ENCODE assay signal across 29 mouse cellular contexts in the genomic region with DNA sequence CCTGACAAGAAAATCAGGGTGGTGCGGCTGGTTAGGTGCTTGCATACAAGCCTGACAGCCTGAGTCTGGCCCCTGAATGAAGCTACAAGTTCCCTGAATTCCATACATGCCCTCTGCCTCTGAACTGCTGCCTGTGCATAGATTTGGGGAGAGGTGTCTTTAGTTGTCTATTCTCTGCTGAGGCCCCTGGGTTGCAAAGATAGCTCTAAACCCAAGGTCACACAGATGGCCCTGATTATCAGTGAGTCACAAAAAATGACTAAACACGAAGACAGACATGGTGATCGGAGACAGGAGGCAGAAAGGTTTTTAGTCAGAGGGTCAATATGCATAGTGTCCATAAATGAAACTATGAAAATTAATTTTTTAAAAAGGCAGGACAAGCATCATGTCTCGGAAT. TPM values are rescaled to one million over a fixed set of nuclear protein-coding genes. Genes with fewer than 3 reads are reported as not detected.
DNase-seq lines count a peak whose midpoint lies in the region; ATAC-seq lines count a peak whose summit lies in the region.
"Had no signal": no experiment of that assay in that cellular context is flagged by ENCODE, and none has a peak within 500 bp of the region (broad histone marks: within the 10 kb centered on the region; RNA-seq: fewer than 3 reads in every experiment).

No protein-coding gene starts in this region.

- ATAC-seq in heart, embryonic 13.5 days (ENCODE audit: extremely low read depth, insufficient number of reproducible peaks, low FRiP score, low TSS enrichment), result no peak
- ATAC-seq in megakaryocyte, adult 5-6 weeks (ENCODE audit: poor library complexity, severe bottlenecking), result no peak
- ATAC-seq: forebrain, embryonic 16.5 days; lung, postnatal 0 days; midbrain, embryonic 16.5 days had no signal

- 61% methylated on average over 4 of the region's 4 CpGs for WGBS in heart, embryonic 13.5 days

- no peak overlapping the region for H3K4me2 ChIP-seq in heart, embryonic 13.5 days
- H3K4me2 ChIP-seq: embryonic facial prominence, embryonic 12.5 days; hindbrain, embryonic 14.5 days; limb, embryonic 13.5 days; liver, embryonic 13.5 days had no signal

- no peak overlapping the region for H3K9ac ChIP-seq in heart, embryonic 13.5 days
- H3K9ac ChIP-seq: embryonic facial prominence, embryonic 12.5 days; hindbrain, embryonic 14.5 days; limb, embryonic 13.5 days; liver, embryonic 13.5 days had no signal

- H3K4me1 ChIP-seq in heart, embryonic 13.5 days, result peaks cover 8% of the 10 kb centered on the region; the same call in 1 of the 2 replicates
- H3K4me1 ChIP-seq: embryonic facial prominence, embryonic 12.5 days; forebrain, embryonic 10.5 days; limb, embryonic 13.5 days; midbrain, embryonic 10.5 days had no signal

- DNase-seq in adrenal gland, adult (ENCODE audit: inconsistent age in 2 of 2, low spot score in 1 of 2), result peak; percentile 57 to 86
- DNase-seq in adrenal gland, adult 18-20 months (ENCODE audit: low spot score in 2 of 2), result no peak
- DNase-seq in heart, adult 8-10 months (ENCODE audit: low spot score), result no peak
- DNase-seq in c-Kit-positive CD71-positive TER-119-negative erythroid progenitor cells, embryonic 14.5 days (ENCODE audit: low read depth), result peak; percentile 20
- DNase-seq in frontal cortex, postnatal 14 days (ENCODE audit: low spot score in 2 of 2), result no peak
- no peak for DNase-seq in spleen, postnatal 4 days (ENCODE audit: low spot score in 2 of 2)
- DNase-seq: cerebellum, adult 11-12 months; cerebellum, adult 9-11 months; embryo, embryonic 11 days; kidney, adult 11 months; kidney, postnatal 25 days; liver, embryonic 13.5 days; lung, adult 18-20 months; lung, postnatal 4 days; right cerebral cortex, postnatal 25 days; thymus, adult 2 months; thymus, postnatal 36 days had no signal

- peak overlapping the region; percentile 46; the same call in 1 of the 2 replicates for H3K27ac ChIP-seq in heart, embryonic 13.5 days (replicated peaks)
- H3K27ac ChIP-seq: embryonic facial prominence, embryonic 12.5 days; forebrain, embryonic 10.5 days; hindbrain, embryonic 14.5 days; limb, embryonic 13.5 days; liver, embryonic 13.5 days; midbrain, embryonic 10.5 days had no signal

- H3K36me3 ChIP-seq in heart, embryonic 13.5 days, result peaks cover 89% of the 10 kb centered on the region

- H3K4me3 ChIP-seq in heart, embryonic 13.5 days, result no peak overlapping the region
- H3K4me3 ChIP-seq: embryonic facial prominence, embryonic 12.5 days; forebrain, embryonic 10.5 days; limb, embryonic 13.5 days; liver, embryonic 13.5 days; midbrain, embryonic 10.5 days had no signal

- H3K27me3 ChIP-seq in heart, embryonic 13.5 days (replicated peaks), result no peaks in the 10 kb centered on the region
- H3K27me3 ChIP-seq: embryonic facial prominence, embryonic 12.5 days; limb, embryonic 13.5 days; liver, embryonic 13.5 days had no signal

- H3K9me3 ChIP-seq in heart, embryonic 13.5 days, result no peaks in the 10 kb centered on the region
- H3K9me3 ChIP-seq: embryonic facial prominence, embryonic 12.5 days; forebrain, embryonic 10.5 days; limb, embryonic 13.5 days; liver, embryonic 13.5 days; midbrain, embryonic 10.5 days had no signal

RNA-seq across cellular contexts. Expression of a gene that starts 49.4 kb away (rescaled TPM):
- 1 to 10 TPM; 1.2 to 1.5 TPM for total RNA-seq in adrenal gland, adult 18-20 months (2021)
- polyA plus RNA-seq in heart, embryonic 13.5 days (2015; fragmentation: Nextera tagmentation; extraction: Ambion mirVana), result 0.39 and 0.62 TPM in 2 replicates
- total RNA-seq in heart, adult 8-10 months (2022), result not detected
- total RNA-seq in megakaryocyte, adult 5-6 weeks (2015), result 0.25 TPM in 1 of 2 replicates, not detected in the other
- total RNA-seq in megakaryocyte, adult 5-6 weeks (2017), result not detected in 2 replicates
- total RNA-seq: hematopoietic stem cell, adult 5-6 weeks; neutrophil, adult 5-6 weeks had no signal

Comparison
In these comparisons a context has a peak if more than half of its experiments do, and no peak if none do; other contexts are left out.
1. DNase-seq: peak in adrenal gland, adult (2 of 2) and c-Kit-positive CD71-positive TER-119-negative erythroid progenitor cells, embryonic 14.5 days (single experiment); none in adrenal gland, adult 18-20 months (0 of 2), heart, adult 8-10 months (single experiment), frontal cortex, postnatal 14 days (0 of 2) and spleen, postnatal 4 days (0 of 2).